Mouse (Mus musculus) brain, embryonic 14.5 days (tissue): ENCODE measurements around the gene Gm5134.

ENCODE experiments used
- CTCF ChIP-seq: fragments of 200-500 bp; IDR thresholded peaks from 2 replicates; pipeline ENCODE4 v1.5.1; 2012; ENCODE audit warnings: inconsistent platforms, mild to moderate bottlenecking, moderate library complexity, borderline replicate concordance; ENCODE audit not compliant: insufficient read depth, insufficient read length; ENCODE audit errors: extremely low read depth
- POLR2A ChIP-seq: fragments of 200-500 bp; IDR thresholded peaks from 2 replicates; pipeline ENCODE4 v1.6.1; 2012; ENCODE audit warnings: mild to moderate bottlenecking, inconsistent platforms, borderline replicate concordance; ENCODE audit not compliant: poor library complexity, insufficient read depth, insufficient read length, severe bottlenecking; ENCODE audit errors: extremely low read depth

DNA sequence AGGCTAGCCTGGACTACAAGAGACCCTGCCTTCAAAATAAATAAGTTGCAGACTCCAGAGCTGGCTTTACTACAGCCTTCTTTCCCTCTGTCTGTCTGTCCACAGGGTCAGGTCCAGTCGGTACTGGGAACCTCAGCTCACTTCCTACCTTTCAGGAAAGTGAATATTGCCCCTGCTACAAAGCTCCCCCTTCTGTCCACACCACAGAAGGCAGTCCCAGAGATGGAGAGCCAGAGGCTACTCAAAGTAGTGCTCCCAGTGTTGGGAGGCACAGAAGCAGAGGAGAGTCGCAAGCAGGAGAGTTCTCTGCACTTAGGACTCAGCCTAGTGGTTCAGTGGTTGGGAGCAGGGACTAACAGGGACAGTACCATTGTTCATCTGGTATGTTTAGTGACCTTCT lies 30.0 kb upstream of the Gm5134 start:
- TF ChIP-seq POLR2A (no peak), CTCF (no peak)
